Mouse (Mus musculus): ENCODE data around the gene Il16.

- no peak for TF ChIP-seq POLR2A (IDR thresholded peaks at IDR 0.05; ENCODE audit: insufficient read depth, low read length)
- no peak for TF ChIP-seq EP300 (IDR thresholded peaks at IDR 0.05; ENCODE audit: insufficient read depth, low read depth, low read length)
These were observed 62.8 kb downstream of the Il16 start for GRCm38 (mm10) chr7:83682640-83683274.
